Mouse (Mus musculus) limb, embryonic 14.5 days (tissue): ENCODE data around the gene Fgfr1op2. TPM values are rescaled to one million over a fixed set of nuclear protein-coding genes. Genes with fewer than 3 reads are reported as not detected.

Experiments used
- ATAC-seq: fragments of 200-750 bp; cut with Nextera tagmentation; 2 replicates; pipeline ENCODE4 v1.8.0; 2017; ENCODE audit warnings: low read depth, moderate number of reproducible peaks, moderate TSS enrichment; ENCODE audit not compliant: low FRiP score
- DNase-seq: peaks from one replicate; pipeline ENCODE4 v3.0.0-alpha.2; 2015; ENCODE audit warnings: low spot score
- H3K27ac ChIP-seq: fragments of 300-500 bp; sonication (generic); replicated peaks from 2 replicates; pipeline ENCODE4 v1.5.1; 2014; ENCODE audit warnings: low read depth, mild to moderate bottlenecking, low read length, moderate library complexity, mixed read lengths
- H3K27me3 ChIP-seq: fragments of 300-500 bp; sonication (generic); 2 replicates; pipeline ENCODE4 v1.6.1; 2014; ENCODE audit warnings: low read length, mixed read lengths; ENCODE audit not compliant: control insufficient read depth, insufficient read depth
- H3K36me3 ChIP-seq: fragments of 300-500 bp; sonication (generic); 2 replicates; pipeline ENCODE4 v1.6.1; 2014; ENCODE audit warnings: mild to moderate bottlenecking, low read length, moderate library complexity, mixed read lengths; ENCODE audit not compliant: control insufficient read depth, insufficient read depth
- H3K4me1 ChIP-seq: fragments of 300-500 bp; sonication (generic); 2 replicates; pipeline ENCODE4 v1.6.1; 2014; ENCODE audit warnings: antibody characterized with exemption, low read length, mixed read lengths; ENCODE audit not compliant: control insufficient read depth, insufficient read depth
- H3K4me2 ChIP-seq: fragments of 300-500 bp; sonication (generic); replicated peaks from 2 replicates; pipeline ENCODE4 v1.6.1; 2014; ENCODE audit warnings: low read depth, mild to moderate bottlenecking, low read length, moderate library complexity; ENCODE audit not compliant: severe bottlenecking
- H3K4me3 ChIP-seq: fragments of 300-500 bp; sonication (generic); replicated peaks from 2 replicates; pipeline ENCODE4 v1.5.1; 2014; ENCODE audit warnings: low read length
- H3K9ac ChIP-seq: fragments of 300-500 bp; sonication (generic); 2 replicates; pipeline ENCODE4 v1.6.1; 2014; ENCODE audit warnings: mild to moderate bottlenecking, low read depth, low read length, moderate library complexity; ENCODE audit not compliant: severe bottlenecking
- H3K9me3 ChIP-seq: fragments of 300-500 bp; sonication (generic); 2 replicates; pipeline ENCODE4 v1.6.1; 2016; ENCODE audit warnings: low read length; ENCODE audit not compliant: control insufficient read depth
- POLR2A ChIP-seq: fragments of 200-500 bp; IDR thresholded peaks from 2 replicates; pipeline ENCODE4 v1.8.0; 2012; ENCODE audit warnings: inconsistent platforms, mild to moderate bottlenecking, moderate library complexity, borderline replicate concordance; ENCODE audit not compliant: insufficient read depth, insufficient read length; ENCODE audit errors: extremely low read depth
- WGBS: fragments of 180-500 bp; shearing (Covaris S2); extraction: QIAGEN DNeasy Blood & Tissue Kit; methylation state at CpG from one replicate; pipeline ENCODE4 v1.1.7; 2014; 5-methylcytosine and 5-hydroxymethylcytosine counted together
- polyA plus RNA-seq, 2 experiments: library from polyadenylated mRNA; depleted of rRNA in 1 of 2; stranded (reverse) in 1 of 2; unstranded in 1 of 2; fragments of >200 nt; fragmentation: Nextera tagmentation in 1 of 2; extraction: Ambion mirVana in 1 of 2; gene quantifications; 2 replicates each; pipeline versions ENCODE4 v1.2.1 to v1.2.3; 2012 to 2014

Fgfr1op2 gene
- polyA plus RNA-seq, 2 experiments, result 68.1 to 95.5 TPM

GRCm38 (mm10) chr6:146615891-146616290 lies 38.9 kb downstream of the Fgfr1op2 start:
- ATAC-seq (no peak), DNase-seq (no peak)
- no peak overlapping the region for H3K4me2 ChIP-seq
- WGBS, result 95% methylated on average over 8 of the region's 8 CpGs
- H3K36me3 ChIP-seq, result peaks cover 69% of the 10 kb centered on the region
- H3K9me3 ChIP-seq, result no peaks in the 10 kb centered on the region
- no peak overlapping the region for H3K9ac ChIP-seq
- no peak for TF ChIP-seq POLR2A
- no peaks in the 10 kb centered on the region for H3K27me3 ChIP-seq
- no peak overlapping the region for H3K27ac ChIP-seq
- no peak overlapping the region for H3K4me3 ChIP-seq
- H3K4me1 ChIP-seq, result no peaks in the 10 kb centered on the region

GRCm38 (mm10) chr6:146616670-146617069 lies 39.7 kb downstream of the Fgfr1op2 start:
- no peak for TF ChIP-seq POLR2A
- Histone ChIP-seq H3K36me3 (peaks cover 69% of the 10 kb centered on the region), H3K4me1 (no peaks in the 10 kb centered on the region), H3K4me3 (no peak overlapping the region), H3K9me3 (no peaks in the 10 kb centered on the region), H3K4me2 (no peak overlapping the region), H3K27ac (no peak overlapping the region), H3K9ac (no peak overlapping the region), H3K27me3 (no peaks in the 10 kb centered on the region)
- DNase-seq (no peak), ATAC-seq (no peak)
- 85% methylated on average over 2 of the region's 2 CpGs for WGBS

- Histone ChIP-seq H3K9me3 (no peaks in the 10 kb centered on the region), H3K27me3 (no peaks in the 10 kb centered on the region), H3K4me3 (no peak overlapping the region), H3K4me1 (peaks cover 15% of the 10 kb centered on the region), H3K4me2 (no peak overlapping the region), H3K9ac (no peak overlapping the region), H3K27ac (no peak overlapping the region), H3K36me3 (peaks cover 16% of the 10 kb centered on the region)
- ATAC-seq, result no peak
- no peak for TF ChIP-seq POLR2A
- 74% methylated on average over 3 of the region's 3 CpGs for WGBS
- DNase-seq, result no peak
These were observed 51.1 kb downstream of the Fgfr1op2 start for GRCm38 (mm10) chr6:146628123-146628522.

GRCm38 (mm10) chr6:146629781-146630756 lies 53.1 kb downstream of the Fgfr1op2 start:
- no peak for ATAC-seq
- no peak for TF ChIP-seq POLR2A
- H3K4me2 ChIP-seq, result no peak overlapping the region
- H3K27me3 ChIP-seq, result no peaks in the 10 kb centered on the region
- no peak overlapping the region for H3K4me3 ChIP-seq
- DNase-seq, result no peak
- H3K36me3 ChIP-seq, result no peaks in the 10 kb centered on the region
- 83% methylated on average over 9 of the region's 9 CpGs for WGBS
- H3K9ac ChIP-seq, result no peak overlapping the region
- no peaks in the 10 kb centered on the region for H3K9me3 ChIP-seq
- H3K27ac ChIP-seq, result no peak overlapping the region
- peaks cover 17% of the 10 kb centered on the region for H3K4me1 ChIP-seq

- no peak for TF ChIP-seq POLR2A
- no peak overlapping the region for H3K27ac ChIP-seq
- H3K4me3 ChIP-seq, result no peak overlapping the region
- WGBS, result 76% methylated on average over 4 of the region's 4 CpGs
- ATAC-seq (no peak), DNase-seq (no peak)
- no peaks in the 10 kb centered on the region for H3K27me3 ChIP-seq
- no peaks in the 10 kb centered on the region for H3K9me3 ChIP-seq
- H3K9ac ChIP-seq, result no peak overlapping the region
- H3K36me3 ChIP-seq, result no peaks in the 10 kb centered on the region
- peaks cover 17% of the 10 kb centered on the region for H3K4me1 ChIP-seq
- H3K4me2 ChIP-seq, result no peak overlapping the region
These were observed 54.0 kb downstream of the Fgfr1op2 start for GRCm38 (mm10) chr6:146630961-146631360.
